Mouse (Mus musculus) midbrain, embryonic 16.5 days (tissue): ENCODE measurements around the gene Gm20388. TPM values are rescaled to one million over a fixed set of nuclear protein-coding genes. Genes with fewer than 3 reads are reported as not detected.

ENCODE experiments used
- ATAC-seq: fragments of 200-750 bp; cut with Nextera tagmentation; 2 replicates; pipeline ENCODE4 v1.8.0; 2017; ENCODE audit warnings: moderate TSS enrichment
- H3K27ac ChIP-seq: fragments of 300-500 bp; sonication (generic); 2 replicates; pipeline ENCODE4 v1.5.1; 2014; ENCODE audit warnings: mild to moderate bottlenecking, low read length, mixed read lengths
- H3K27me3 ChIP-seq: fragments of 300-500 bp; sonication (generic); 2 replicates; pipeline ENCODE4 v1.6.1; 2014; ENCODE audit warnings: low read depth, low read length, mixed read lengths; ENCODE audit not compliant: control insufficient read depth, insufficient read depth
- H3K36me3 ChIP-seq: fragments of 300-500 bp; sonication (generic); 2 replicates; pipeline ENCODE4 v1.6.1; 2014; ENCODE audit warnings: mild to moderate bottlenecking, low read length, moderate library complexity, mixed read lengths; ENCODE audit not compliant: control insufficient read depth, insufficient read depth
- H3K4me1 ChIP-seq: fragments of 300-500 bp; sonication (generic); 2 replicates; pipeline ENCODE4 v1.6.1; 2014; ENCODE audit warnings: mild to moderate bottlenecking, low read length, mixed read lengths; ENCODE audit not compliant: control insufficient read depth, insufficient read depth
- H3K4me2 ChIP-seq: fragments of 300-500 bp; sonication (generic); 2 replicates; pipeline ENCODE4 v1.6.1; 2014; ENCODE audit warnings: mild to moderate bottlenecking, low read length, mixed read lengths
- H3K4me3 ChIP-seq: fragments of 300-500 bp; sonication (generic); 2 replicates; pipeline ENCODE4 v1.5.1; 2014; ENCODE audit warnings: low read depth, mild to moderate bottlenecking, low read length, moderate library complexity, mixed read lengths
- H3K9ac ChIP-seq: fragments of 300-500 bp; sonication (generic); 2 replicates; pipeline ENCODE4 v1.6.1; 2014; ENCODE audit warnings: low read depth, low read length, mixed read lengths
- H3K9me3 ChIP-seq: fragments of 300-500 bp; sonication (generic); replicated peaks from 2 replicates; pipeline ENCODE4 v1.6.1; 2014; ENCODE audit warnings: mild to moderate bottlenecking, low read length, mixed read lengths; ENCODE audit not compliant: control insufficient read depth, poor library complexity, severe bottlenecking
- WGBS: fragments of 180-500 bp; shearing (Covaris S2); extraction: QIAGEN DNeasy Blood & Tissue Kit; methylation state at CpG from one replicate; pipeline ENCODE4 v1.1.7; 2014; 5-methylcytosine and 5-hydroxymethylcytosine counted together
- polyA plus RNA-seq: library from polyadenylated mRNA; unstranded; fragments of >200 nt; fragmentation: Nextera tagmentation; extraction: Ambion mirVana; gene quantifications from 2 replicates; pipeline ENCODE4 v1.2.1, GENCODE M21; 2015

Gene Gm20388
- polyA plus RNA-seq, 1 experiment from 2014 or later, result 7.5 TPM

DNA sequence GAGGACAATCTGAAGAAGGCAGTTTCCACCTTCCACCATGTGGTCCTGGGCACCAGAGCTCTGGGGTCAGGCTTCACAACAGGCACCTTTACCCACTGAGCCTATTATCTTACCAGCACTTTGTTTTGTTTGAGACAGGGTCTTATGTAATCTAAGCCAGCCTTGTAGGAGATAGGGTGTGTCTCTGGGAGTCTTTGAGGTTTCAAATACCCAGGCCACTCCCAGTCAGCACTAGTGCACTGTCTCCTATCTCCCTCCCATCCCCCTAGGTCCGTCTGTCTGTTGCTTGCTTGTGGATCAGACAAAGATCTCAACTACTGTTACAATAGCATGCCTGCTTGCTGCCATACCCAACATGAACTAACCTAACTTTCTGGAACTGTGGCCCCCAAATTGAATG, 3050.3 kb downstream of the Gm20388 start:
- H3K4me2 ChIP-seq, result no peak overlapping the region
- ATAC-seq, result no peak
- WGBS, result 14% methylated on average over 1 of the region's 1 CpGs
- H3K9me3 ChIP-seq, result no peaks in the 10 kb centered on the region
- H3K9ac ChIP-seq, result no peak overlapping the region
- no peak overlapping the region for H3K27ac ChIP-seq
- H3K36me3 ChIP-seq, result no peaks in the 10 kb centered on the region
- no peak overlapping the region for H3K4me3 ChIP-seq
- peaks cover 10% of the 10 kb centered on the region for H3K4me1 ChIP-seq
- H3K27me3 ChIP-seq, result no peaks in the 10 kb centered on the region

DNA sequence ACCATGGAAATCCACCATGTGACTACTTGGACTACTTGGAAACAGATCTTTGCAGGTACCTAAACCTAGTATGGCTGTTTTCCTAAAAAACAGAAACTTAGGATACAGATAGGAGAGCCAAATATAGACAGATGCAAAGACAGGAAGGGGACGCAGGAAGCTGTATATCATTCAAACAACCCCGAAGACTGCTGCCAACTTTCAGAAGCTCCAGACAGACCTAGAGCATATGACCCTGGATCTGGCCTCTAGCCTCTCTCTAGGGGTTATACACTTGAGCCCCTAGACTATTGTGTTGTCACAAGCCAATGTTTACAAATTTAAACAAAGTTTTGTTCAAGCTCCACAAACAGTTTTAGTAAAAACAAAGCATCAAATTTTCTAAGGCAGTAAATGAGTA, 3050.8 kb downstream of the Gm20388 start:
- 81% methylated on average over 2 of the region's 2 CpGs for WGBS
- Histone ChIP-seq H3K4me3 (no peak overlapping the region), H3K36me3 (no peaks in the 10 kb centered on the region), H3K9me3 (no peaks in the 10 kb centered on the region), H3K4me2 (no peak overlapping the region), H3K9ac (no peak overlapping the region), H3K4me1 (peaks cover 10% of the 10 kb centered on the region), H3K27ac (no peak overlapping the region), H3K27me3 (no peaks in the 10 kb centered on the region)
- no peak for ATAC-seq

DNA sequence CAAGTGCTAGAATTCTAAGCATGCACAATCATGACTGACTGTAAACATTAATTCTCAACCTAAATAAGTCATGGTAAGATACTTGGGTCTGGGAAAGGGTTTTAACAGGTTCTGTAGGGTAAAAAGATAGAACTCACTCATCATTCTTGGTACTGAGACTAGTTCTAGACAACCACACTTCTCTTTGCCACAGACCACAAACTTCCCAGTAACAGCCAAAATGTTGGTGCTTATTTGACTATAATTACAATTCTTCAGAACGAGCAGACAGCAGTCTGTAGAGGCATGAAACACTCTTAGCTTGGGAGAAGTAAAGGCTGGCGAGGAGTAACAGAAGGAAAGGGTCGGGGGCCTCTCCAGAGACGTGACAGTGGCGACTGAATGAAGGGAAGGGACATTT, 3051.4 kb downstream of the Gm20388 start:
- WGBS, result 50% methylated on average over 5 of the region's 5 CpGs
- no peak overlapping the region for H3K27ac ChIP-seq
- no peak overlapping the region for H3K4me3 ChIP-seq
- no peak for ATAC-seq
- no peaks in the 10 kb centered on the region for H3K36me3 ChIP-seq
- H3K9me3 ChIP-seq, result no peaks in the 10 kb centered on the region
- H3K4me1 ChIP-seq, result peaks cover 8% of the 10 kb centered on the region
- no peaks in the 10 kb centered on the region for H3K27me3 ChIP-seq
- no peak overlapping the region for H3K9ac ChIP-seq
- no peak overlapping the region for H3K4me2 ChIP-seq

DNA sequence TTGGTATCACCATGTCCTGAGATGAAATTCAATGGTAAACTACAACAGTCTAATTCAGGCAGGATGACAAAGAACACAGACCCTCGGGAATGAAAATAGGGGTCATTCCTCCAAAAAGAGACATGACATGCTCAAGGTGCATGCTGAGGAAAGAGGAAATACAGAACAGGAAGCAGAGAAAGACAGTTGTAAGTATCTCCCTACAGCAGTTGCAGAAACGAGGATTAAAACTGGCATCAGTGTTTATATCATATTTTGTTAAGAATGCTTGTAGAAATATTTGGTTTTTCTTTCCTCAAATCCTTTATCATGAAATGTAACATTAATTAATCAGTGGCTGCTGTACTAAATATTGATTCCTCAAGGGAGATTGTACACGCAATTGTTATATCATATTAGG, 3056.0 kb downstream of the Gm20388 start:
- Histone ChIP-seq H3K4me1 (peaks cover 5% of the 10 kb centered on the region; the same call in 1 of the 2 replicates), H3K27me3 (no peaks in the 10 kb centered on the region), H3K9ac (no peak overlapping the region), H3K4me2 (no peak overlapping the region), H3K36me3 (no peaks in the 10 kb centered on the region), H3K27ac (no peak overlapping the region), H3K4me3 (no peak overlapping the region), H3K9me3 (no peaks in the 10 kb centered on the region)
- ATAC-seq, result no peak
- 87% methylated on average over 3 of the region's 3 CpGs for WGBS

DNA sequence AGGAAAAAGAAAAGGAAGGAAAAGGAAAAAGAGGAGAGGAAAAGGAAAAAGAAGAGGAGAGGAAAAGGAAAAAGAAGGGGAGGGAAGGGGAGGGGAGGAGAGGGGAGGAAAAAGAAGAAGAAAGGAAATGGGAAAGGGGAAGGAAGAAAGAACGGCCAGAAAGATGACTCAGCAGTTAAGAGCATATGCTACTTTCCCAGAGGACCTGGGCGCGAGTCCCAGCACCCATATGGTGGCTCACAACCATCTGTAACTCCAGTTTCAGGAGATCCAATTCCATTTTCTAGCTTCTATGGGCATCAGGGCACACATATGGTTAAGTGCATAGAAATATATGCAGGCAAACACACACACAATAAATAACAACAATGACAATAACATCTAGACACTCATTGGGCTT, 3057.5 kb downstream of the Gm20388 start:
- no peak for ATAC-seq

DNA sequence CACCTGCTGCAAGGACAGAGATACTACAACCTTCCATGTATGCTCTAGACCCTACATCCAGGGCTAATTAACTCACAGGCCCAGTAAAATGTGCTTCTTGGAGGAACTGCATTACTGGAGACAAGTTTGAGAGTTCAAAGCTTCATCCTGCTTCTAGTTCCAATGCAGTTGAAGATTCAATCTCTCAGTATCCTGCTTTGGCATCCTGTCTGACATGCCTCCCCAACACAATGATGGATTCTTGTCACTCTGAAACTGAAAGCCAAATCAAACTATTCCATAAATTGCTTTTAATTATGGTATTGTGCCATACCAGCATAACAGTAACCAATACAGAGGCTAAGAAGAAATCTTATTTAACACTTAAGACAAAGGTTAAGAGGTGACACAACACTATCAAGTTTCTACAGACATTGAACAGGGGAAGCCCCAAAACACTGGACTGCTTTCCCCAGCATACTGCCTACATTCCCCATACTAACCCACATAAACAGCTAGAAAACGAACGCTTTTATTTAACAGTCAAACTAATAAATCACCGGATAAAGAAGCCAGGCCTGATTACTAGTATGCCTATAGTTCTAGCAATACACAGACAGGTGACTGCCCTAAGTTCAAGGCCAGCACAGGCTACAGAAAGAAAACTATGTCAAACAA, 3059.5 kb downstream of the Gm20388 start:
- Histone ChIP-seq H3K9ac (no peak overlapping the region), H3K4me2 (no peak overlapping the region), H3K27me3 (no peaks in the 10 kb centered on the region), H3K27ac (no peak overlapping the region), H3K9me3 (no peaks in the 10 kb centered on the region), H3K4me3 (no peak overlapping the region), H3K4me1 (no peaks in the 10 kb centered on the region), H3K36me3 (no peaks in the 10 kb centered on the region)
- over 99% methylated on average over 3 of the region's 3 CpGs for WGBS
- no peak for ATAC-seq

More for the DNA sequence above, 3057.5 kb downstream of the Gm20388 start:
- no peaks in the 10 kb centered on the region for H3K27me3 ChIP-seq
- H3K4me1 ChIP-seq, result no peaks in the 10 kb centered on the region
- no peak overlapping the region for H3K4me3 ChIP-seq
- 96% methylated on average over 3 of the region's 3 CpGs for WGBS
- H3K27ac ChIP-seq, result no peak overlapping the region
- no peaks in the 10 kb centered on the region for H3K36me3 ChIP-seq
- H3K9ac ChIP-seq, result no peak overlapping the region
- no peaks in the 10 kb centered on the region for H3K9me3 ChIP-seq
- H3K4me2 ChIP-seq, result no peak overlapping the region

DNA sequence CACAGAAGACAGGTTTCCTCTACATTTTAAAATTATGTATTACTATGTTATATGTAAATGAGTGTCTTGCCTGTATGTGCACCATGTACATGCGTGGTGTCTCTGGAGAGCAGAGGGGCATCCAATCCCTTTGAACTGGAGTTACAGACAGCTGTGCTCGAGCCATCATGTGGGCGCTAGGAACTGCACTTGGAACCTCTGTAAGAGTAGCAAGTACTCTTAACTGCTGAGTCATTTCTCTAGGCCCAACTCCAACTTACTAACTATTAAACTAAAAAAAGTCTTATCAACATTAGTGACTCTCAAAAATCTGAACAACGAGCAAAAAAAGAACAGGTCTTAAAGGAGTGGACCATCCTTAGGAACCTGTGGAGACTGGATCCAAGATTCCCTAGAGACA, 3065.4 kb downstream of the Gm20388 start:
- WGBS, result 98% methylated on average over 4 of the region's 4 CpGs
- H3K27ac ChIP-seq, result no peak overlapping the region
- no peaks in the 10 kb centered on the region for H3K36me3 ChIP-seq
- no peaks in the 10 kb centered on the region for H3K27me3 ChIP-seq
- ATAC-seq, result no peak
- no peak overlapping the region for H3K4me2 ChIP-seq
- no peak overlapping the region for H3K4me3 ChIP-seq
- no peaks in the 10 kb centered on the region for H3K9me3 ChIP-seq
- peaks cover 4% of the 10 kb centered on the region; the same call in 1 of the 2 replicates for H3K4me1 ChIP-seq
- H3K9ac ChIP-seq, result no peak overlapping the region

DNA sequence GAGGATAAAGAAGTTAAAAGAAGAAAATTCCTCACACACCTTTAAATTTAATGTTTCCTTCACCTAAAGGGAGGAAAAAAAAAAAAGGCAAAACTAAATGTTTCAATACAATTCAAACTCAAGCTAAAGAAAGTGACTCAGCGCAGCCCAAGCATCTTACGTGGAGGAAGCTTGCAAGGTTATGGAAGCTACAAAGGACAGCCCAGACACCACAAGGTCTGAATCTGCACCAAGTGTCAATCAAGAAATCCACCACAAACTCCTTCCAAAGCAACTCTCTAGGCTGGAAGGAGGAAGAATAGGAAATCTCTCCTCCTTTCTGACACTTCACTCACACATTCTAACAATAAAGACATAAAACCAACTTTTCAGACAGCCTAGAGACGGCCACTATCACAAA, 3068.8 kb downstream of the Gm20388 start:
- H3K36me3 ChIP-seq, result no peaks in the 10 kb centered on the region
- ATAC-seq, result no peak
- no peaks in the 10 kb centered on the region for H3K9me3 ChIP-seq
- no peak overlapping the region for H3K4me3 ChIP-seq
- no peak overlapping the region for H3K4me2 ChIP-seq
- H3K4me1 ChIP-seq, result peaks cover 6% of the 10 kb centered on the region; the same call in 1 of the 2 replicates
- 90% methylated on average over 3 of the region's 3 CpGs for WGBS
- H3K9ac ChIP-seq, result no peak overlapping the region
- no peaks in the 10 kb centered on the region for H3K27me3 ChIP-seq
- H3K27ac ChIP-seq, result no peak overlapping the region

DNA sequence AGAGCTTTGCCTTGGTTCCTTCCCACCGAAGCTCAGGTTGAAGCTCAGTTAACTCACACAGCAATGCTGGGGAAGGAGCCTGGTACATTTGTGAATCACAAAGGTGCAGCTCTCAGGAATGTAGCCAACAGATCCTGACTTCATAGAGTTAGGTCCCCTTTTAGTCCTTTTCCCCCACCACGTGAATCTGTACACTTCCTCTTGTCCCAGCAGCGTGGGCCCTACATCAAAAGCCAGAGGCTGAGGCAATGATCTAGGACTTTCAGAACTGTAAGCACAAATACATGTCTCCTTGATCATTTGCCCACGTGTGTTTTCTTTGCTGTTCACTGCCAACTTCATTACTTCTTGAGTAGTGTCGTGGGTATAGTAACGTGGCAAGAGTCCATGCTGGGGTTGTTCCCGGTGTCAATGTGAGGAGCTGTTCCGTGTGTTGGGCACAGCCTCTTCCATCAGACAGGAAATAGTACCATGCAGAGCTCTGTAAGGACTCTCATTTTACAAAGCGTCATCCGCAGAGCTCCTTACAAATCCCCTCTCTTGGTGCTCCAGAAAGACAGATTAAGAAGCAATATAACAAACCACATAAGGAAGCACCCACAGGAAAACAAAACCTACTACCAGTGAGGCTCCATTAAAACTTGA, 3069.3 kb downstream of the Gm20388 start:
- Histone ChIP-seq H3K4me3 (no peak overlapping the region), H3K4me1 (peaks cover 6% of the 10 kb centered on the region; the same call in 1 of the 2 replicates), H3K36me3 (no peaks in the 10 kb centered on the region), H3K27ac (no peak overlapping the region), H3K27me3 (no peaks in the 10 kb centered on the region), H3K4me2 (no peak overlapping the region), H3K9ac (no peak overlapping the region), H3K9me3 (no peaks in the 10 kb centered on the region)
- 74% methylated on average over 10 of the region's 10 CpGs for WGBS
- ATAC-seq, result no peak
